Mouse (Mus musculus) hindbrain, embryonic 12.5 days (tissue): ENCODE measurements at regions not wholly inside any gene's neighbourhood (a gene's known extent, or its start where the extent isn't known, plus 50 kb on each side); places are given as distances from the start of the nearest gene placed in this dataset.

Experiments
- ATAC-seq: fragments of 200-750 bp; cut with Nextera tagmentation; 2 replicates; pipeline ENCODE4 v1.8.0; 2017; ENCODE audit warnings: moderate TSS enrichment; ENCODE audit not compliant: low FRiP score
- H3K27ac ChIP-seq: fragments of 300-500 bp; sonication (generic); 2 replicates; pipeline ENCODE4 v1.5.1; 2016; ENCODE audit warnings: mild to moderate bottlenecking
- H3K27me3 ChIP-seq: fragments of 300-500 bp; sonication (generic); 2 replicates; pipeline ENCODE4 v1.6.1; 2016; ENCODE audit warnings: mild to moderate bottlenecking
- H3K36me3 ChIP-seq: fragments of 300-500 bp; sonication (generic); 2 replicates; pipeline ENCODE4 v1.6.1; 2016; ENCODE audit warnings: mild to moderate bottlenecking
- H3K4me1 ChIP-seq: fragments of 300-500 bp; sonication (generic); 2 replicates; pipeline ENCODE4 v1.6.1; 2016
- H3K4me2 ChIP-seq: fragments of 300-500 bp; sonication (generic); replicated peaks from 2 replicates; pipeline ENCODE4 v1.6.1; 2016; ENCODE audit warnings: mild to moderate bottlenecking
- H3K4me3 ChIP-seq: fragments of 300-500 bp; sonication (generic); 2 replicates; pipeline ENCODE4 v1.5.1; 2016; ENCODE audit warnings: mild to moderate bottlenecking
- H3K9ac ChIP-seq: fragments of 300-500 bp; sonication (generic); 2 replicates; pipeline ENCODE4 v1.6.1; 2016; ENCODE audit warnings: mild to moderate bottlenecking, moderate library complexity
- H3K9me3 ChIP-seq: fragments of 300-500 bp; sonication (generic); replicated peaks from 2 replicates; pipeline ENCODE4 v1.6.1; 2016; ENCODE audit warnings: mild to moderate bottlenecking
- WGBS: fragments of 180-500 bp; shearing (Covaris S2); methylation state at CpG from one replicate; pipeline ENCODE4 v1.1.7; 2016; 5-methylcytosine and 5-hydroxymethylcytosine counted together

DNA sequence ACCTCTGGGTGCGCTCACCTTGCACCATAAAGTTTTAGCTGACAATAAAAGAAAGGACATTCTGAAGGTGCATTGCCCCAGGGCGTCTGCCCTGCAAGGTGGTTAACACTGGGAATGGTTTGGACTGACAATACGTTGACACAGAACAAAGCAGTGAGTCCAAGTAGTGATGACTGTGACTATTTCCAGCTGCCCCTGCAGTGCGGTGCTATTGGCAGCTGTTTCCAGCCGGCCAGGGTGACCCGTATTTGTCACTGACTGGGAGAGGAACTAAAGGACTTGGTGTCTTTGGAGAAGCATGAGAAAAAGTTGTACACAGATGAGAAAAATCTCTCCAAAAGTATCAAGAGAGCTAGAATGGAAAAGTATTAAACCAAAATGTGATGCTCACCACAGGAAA is 52.0 kb upstream of the Vtcn1 start:
- Histone ChIP-seq H3K4me3 (no peak overlapping the region), H3K9ac (no peak overlapping the region), H3K9me3 (no peaks in the 10 kb centered on the region), H3K36me3 (no peaks in the 10 kb centered on the region), H3K27ac (no peak overlapping the region), H3K4me1 (0 out of 2 replicates have a peak, but pooled peaks cover 3% of the 10 kb centered on the region), H3K27me3 (no peaks in the 10 kb centered on the region), H3K4me2 (no peak overlapping the region)
- ATAC-seq: no peak
- WGBS: 75% methylated on average over 6 of the region's 6 CpGs

DNA sequence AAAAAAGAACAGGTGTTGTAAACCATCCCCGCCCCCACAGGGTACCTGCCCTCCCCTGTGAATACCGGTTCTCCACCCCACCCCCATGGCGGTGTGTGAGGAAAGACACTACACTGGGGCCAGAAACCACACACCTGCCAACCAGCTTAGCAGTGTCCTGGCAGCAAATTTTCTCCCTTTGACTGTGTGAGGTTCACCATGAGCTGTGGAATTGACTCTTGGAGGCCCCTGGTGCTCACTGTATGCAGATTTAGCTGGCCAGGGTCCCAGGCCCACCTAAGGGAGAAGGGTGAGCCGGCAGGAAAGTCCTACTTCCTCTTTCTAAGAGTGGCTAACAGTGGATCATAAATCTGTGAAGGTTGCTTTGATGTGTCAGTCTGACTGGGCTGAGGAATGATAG is 53.9 kb upstream of the Vtcn1 start:
- no peak overlapping the region for H3K4me2 ChIP-seq
- WGBS: 80% methylated on average over 4 of the region's 4 CpGs
- H3K36me3 ChIP-seq: no peaks in the 10 kb centered on the region
- H3K27me3 ChIP-seq: no peaks in the 10 kb centered on the region
- no peak for ATAC-seq
- H3K27ac ChIP-seq: no peak overlapping the region
- 0 out of 2 replicates have a peak, but pooled peaks cover 4% of the 10 kb centered on the region for H3K4me1 ChIP-seq
- no peak overlapping the region for H3K9ac ChIP-seq
- no peak overlapping the region for H3K4me3 ChIP-seq
- H3K9me3 ChIP-seq: no peaks in the 10 kb centered on the region

DNA sequence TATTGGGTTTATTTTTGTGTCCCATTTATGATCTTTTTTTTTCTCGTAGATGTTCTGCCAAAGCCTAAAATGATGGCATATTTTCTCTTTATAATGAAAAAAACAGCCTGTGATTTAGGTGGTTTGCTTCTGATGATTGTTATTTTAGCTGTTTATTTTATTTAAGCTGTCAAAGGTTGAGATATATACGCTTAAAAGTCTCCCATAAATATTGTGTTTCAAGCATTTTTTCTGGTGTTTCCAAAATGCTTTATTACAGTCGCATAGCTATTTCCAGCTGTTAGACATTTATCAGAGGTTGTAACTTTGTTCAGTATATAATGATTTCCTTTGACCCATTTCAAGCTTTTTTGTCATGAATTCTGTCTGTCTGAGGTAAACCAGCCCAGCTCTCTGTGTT is 54.4 kb upstream of the Vtcn1 start:
- Histone ChIP-seq H3K9me3 (no peaks in the 10 kb centered on the region), H3K4me1 (0 out of 2 replicates have a peak, but pooled peaks cover 4% of the 10 kb centered on the region), H3K4me2 (no peak overlapping the region), H3K36me3 (no peaks in the 10 kb centered on the region), H3K27me3 (no peaks in the 10 kb centered on the region), H3K4me3 (no peak overlapping the region), H3K27ac (no peak overlapping the region), H3K9ac (no peak overlapping the region)
- no peak for ATAC-seq
- 88% methylated on average over 3 of the region's 3 CpGs for WGBS

DNA sequence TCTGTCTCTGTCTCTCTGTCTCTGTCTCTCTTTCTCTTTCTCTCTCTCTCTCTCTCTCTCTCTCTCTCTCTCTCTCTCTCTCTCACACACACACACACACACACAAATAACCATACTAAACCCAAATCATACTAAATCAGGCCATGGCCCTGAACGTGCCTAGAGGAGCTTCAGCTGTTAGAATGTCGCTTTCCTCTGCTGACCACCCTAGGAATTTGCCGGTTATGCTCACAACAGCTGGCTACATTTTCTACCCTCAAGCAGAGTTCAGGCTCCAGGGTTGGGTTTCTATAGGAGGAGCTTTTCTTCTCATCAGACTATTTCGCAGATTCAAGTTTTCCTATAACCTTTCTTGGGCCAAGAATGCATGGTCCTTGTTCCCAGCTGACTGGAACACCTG is 56.1 kb upstream of the Vtcn1 start:
- WGBS: 84% methylated on average over 4 of the region's 4 CpGs
- no peak overlapping the region for H3K4me2 ChIP-seq

DNA sequence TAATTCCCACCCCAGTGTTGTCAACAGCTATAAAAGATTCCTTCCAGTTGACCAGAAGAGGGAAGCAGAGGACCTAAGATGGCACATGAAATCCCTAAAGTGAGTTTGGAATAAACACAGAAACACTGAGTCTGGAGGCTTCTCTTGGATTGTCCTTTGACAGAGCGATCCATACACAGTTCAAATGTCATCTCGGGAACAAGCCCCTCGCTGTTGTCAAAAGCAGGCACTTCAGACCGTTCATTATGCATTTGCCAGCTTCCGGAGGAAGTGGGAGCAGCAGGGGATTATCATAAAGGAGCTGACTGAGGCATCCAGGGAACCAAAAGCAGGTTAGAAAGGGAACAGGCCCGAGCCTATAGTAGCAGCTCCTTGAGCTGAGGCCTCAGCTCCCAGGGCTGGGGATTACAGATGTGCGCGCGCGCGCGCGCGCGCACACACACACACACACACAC is 57.1 kb upstream of the Vtcn1 start:
- Histone ChIP-seq H3K4me1 (0 out of 2 replicates have a peak, but pooled peaks cover 4% of the 10 kb centered on the region), H3K4me2 (peak overlapping the region; percentile 41), H3K9me3 (no peaks in the 10 kb centered on the region), H3K27ac (peak overlapping the region; percentile 55), H3K9ac (peak overlapping the region; percentile 35; the same call in 1 of the 2 replicates), H3K27me3 (no peaks in the 10 kb centered on the region), H3K36me3 (no peaks in the 10 kb centered on the region), H3K4me3 (no peak overlapping the region)
- ATAC-seq: 0 out of 2 replicates have a peak, but pooled peaks have one; percentile 61
- WGBS: 27% methylated on average over 15 of the region's 15 CpGs

More for the DNA sequence above, 56.1 kb upstream of the Vtcn1 start:
- Histone ChIP-seq H3K27ac (no peak overlapping the region), H3K4me3 (no peak overlapping the region), H3K27me3 (no peaks in the 10 kb centered on the region), H3K36me3 (no peaks in the 10 kb centered on the region), H3K4me1 (0 out of 2 replicates have a peak, but pooled peaks cover 4% of the 10 kb centered on the region), H3K9ac (no peak overlapping the region), H3K9me3 (no peaks in the 10 kb centered on the region)
- no peak for ATAC-seq

DNA sequence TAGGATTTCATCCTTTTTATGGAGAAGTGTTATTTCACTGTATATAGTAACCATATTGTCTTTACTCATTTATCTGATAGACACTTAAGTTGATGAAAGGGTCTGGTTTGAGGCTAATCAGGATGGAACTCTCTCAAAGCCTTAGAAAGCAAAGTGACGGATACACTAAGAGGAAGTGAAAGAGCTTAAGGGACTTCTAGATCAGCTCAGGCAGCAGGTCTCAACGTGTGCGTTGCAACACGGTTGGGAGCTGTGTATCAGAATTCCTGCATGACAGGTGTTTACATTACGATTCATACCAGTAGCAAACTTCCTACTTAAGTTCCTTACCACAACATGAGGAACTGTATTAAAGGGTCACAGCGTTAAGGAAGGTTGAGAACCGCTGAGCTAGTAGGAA is 59.9 kb upstream of the Vtcn1 start:
- no peaks in the 10 kb centered on the region for H3K36me3 ChIP-seq
- no peak overlapping the region for H3K9ac ChIP-seq
- no peak for ATAC-seq
- H3K9me3 ChIP-seq: no peaks in the 10 kb centered on the region
- no peak overlapping the region for H3K27ac ChIP-seq
- 85% methylated on average over 7 of the region's 7 CpGs for WGBS
- 0 out of 2 replicates have a peak, but pooled peaks cover 4% of the 10 kb centered on the region for H3K4me1 ChIP-seq
- H3K4me2 ChIP-seq: no peak overlapping the region
- no peak overlapping the region for H3K4me3 ChIP-seq
- no peaks in the 10 kb centered on the region for H3K27me3 ChIP-seq

DNA sequence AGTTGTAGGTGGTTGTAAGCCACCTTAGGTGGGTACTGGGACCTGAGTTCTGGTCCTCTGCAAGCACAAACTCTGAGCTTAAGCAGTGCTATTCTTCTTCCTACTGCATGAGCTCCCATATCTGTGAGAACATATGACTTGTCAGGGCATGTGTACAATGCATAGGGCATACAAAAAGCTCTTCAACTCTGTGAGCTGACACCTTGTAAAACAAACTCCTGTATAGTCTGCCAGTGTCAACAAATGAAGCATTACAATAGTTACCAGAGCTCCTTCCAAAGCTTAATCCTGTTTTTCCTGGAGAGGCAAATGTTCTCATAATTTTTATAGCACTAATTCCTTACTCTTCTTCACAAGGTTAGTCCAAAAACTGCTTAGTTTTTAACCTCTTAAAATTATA is 62.4 kb upstream of the Vtcn1 start:
- Histone ChIP-seq H3K9me3 (no peaks in the 10 kb centered on the region), H3K4me3 (no peak overlapping the region), H3K27me3 (no peaks in the 10 kb centered on the region), H3K9ac (no peak overlapping the region), H3K36me3 (no peaks in the 10 kb centered on the region), H3K4me2 (no peak overlapping the region), H3K27ac (no peak overlapping the region), H3K4me1 (no peaks in the 10 kb centered on the region)
- ATAC-seq: no peak

DNA sequence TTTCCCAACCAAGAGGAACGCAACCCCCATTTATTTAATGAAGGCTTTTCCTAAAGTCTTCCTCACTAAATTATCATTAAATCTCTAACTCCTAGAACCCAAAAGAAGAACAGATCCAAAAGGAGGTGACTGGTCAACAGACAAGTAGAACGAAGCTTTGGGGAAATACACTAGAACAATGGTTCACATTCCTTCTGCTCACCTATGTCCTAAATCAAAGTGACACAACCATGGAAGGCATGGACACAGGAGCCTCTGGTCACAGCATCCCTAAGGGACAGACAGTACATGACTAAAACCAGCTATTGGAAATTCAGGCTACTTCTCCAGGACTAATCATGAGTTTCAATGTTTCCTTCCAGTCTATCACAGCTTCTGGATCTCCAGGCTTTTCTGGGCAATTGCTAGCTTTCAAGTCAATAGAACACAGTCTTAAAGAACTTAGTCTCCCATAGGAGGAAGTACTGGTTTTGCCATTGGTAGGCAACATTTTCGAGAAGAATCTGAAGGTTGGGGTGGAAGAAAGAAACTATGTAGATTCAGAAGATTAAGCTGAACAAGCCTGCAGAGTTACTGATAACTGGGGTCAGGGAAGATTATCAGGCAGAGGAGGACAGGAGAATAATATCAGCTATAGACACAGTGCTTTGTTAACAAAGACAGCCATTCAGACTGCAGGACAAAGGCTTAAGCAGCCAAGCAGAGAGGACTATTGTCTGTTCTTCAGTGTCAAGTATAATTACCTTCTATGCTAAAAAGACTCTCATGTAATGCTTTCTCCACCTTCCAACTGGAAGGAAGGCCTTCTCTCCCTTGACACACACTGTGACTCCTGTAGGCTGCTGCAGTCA is 65.9 kb upstream of the Vtcn1 start:
- WGBS: 79% methylated on average over 3 of the region's 3 CpGs
- no peak overlapping the region for H3K9ac ChIP-seq
- H3K4me2 ChIP-seq: no peak overlapping the region
- H3K4me1 ChIP-seq: no peaks in the 10 kb centered on the region
- no peak overlapping the region for H3K4me3 ChIP-seq
- no peak for ATAC-seq
- H3K9me3 ChIP-seq: no peaks in the 10 kb centered on the region
- H3K27me3 ChIP-seq: no peaks in the 10 kb centered on the region
- no peaks in the 10 kb centered on the region for H3K36me3 ChIP-seq
- no peak overlapping the region for H3K27ac ChIP-seq

DNA sequence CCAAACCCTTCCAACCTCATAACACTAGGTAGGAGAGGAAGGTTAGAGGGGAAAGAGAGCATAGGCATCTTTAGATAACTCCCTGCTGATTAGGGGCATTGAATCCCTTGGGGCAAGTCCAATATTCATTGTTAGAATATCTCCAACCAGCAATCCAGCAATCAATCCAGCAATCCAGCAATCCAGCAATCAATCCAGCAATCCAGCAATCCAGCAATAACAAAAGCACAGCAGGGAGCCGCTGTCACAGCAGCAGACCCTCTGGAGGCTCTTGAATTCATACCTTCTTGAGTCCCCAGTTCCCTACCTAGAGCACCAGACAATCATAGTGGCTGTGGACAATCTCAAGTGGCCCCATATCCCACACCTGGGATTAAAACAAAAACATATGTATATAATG is 69.4 kb upstream of the Man1a2 start:
- Histone ChIP-seq H3K27me3 (no peaks in the 10 kb centered on the region), H3K4me1 (no peaks in the 10 kb centered on the region), H3K27ac (no peak overlapping the region), H3K36me3 (no peaks in the 10 kb centered on the region), H3K4me3 (no peak overlapping the region), H3K9ac (no peak overlapping the region), H3K4me2 (no peak overlapping the region), H3K9me3 (no peaks in the 10 kb centered on the region)
- WGBS: 72% methylated on average over 1 of the region's 1 CpGs
- no peak for ATAC-seq

DNA sequence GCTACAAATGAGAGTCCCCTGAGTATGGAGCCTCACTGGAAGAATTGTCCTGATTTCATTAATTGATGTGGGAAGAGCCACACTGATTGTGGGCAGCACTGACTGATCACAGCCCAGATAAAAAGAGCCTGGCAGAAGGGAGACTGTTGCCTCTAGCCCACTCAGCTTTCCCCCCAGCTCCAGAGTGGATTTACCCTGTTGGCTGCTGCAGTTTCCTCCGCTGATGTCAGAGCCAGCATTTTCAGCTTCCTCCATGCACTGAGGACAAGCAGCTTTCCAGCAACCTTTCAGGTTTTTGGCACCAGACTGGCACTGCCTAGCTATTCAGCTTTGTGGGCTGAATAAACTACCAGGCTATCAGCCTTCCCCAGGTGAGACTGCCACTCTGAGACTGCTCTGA is 65.9 kb upstream of the Man1a2 start:
- H3K4me2 ChIP-seq: no peak overlapping the region
- H3K4me3 ChIP-seq: no peak overlapping the region
- ATAC-seq: no peak
- H3K9ac ChIP-seq: no peak overlapping the region
- H3K36me3 ChIP-seq: no peaks in the 10 kb centered on the region
- no peaks in the 10 kb centered on the region for H3K4me1 ChIP-seq
- H3K27ac ChIP-seq: no peak overlapping the region
- H3K27me3 ChIP-seq: no peaks in the 10 kb centered on the region
- H3K9me3 ChIP-seq: no peaks in the 10 kb centered on the region
- WGBS: 78% methylated on average over 1 of the region's 1 CpGs

DNA sequence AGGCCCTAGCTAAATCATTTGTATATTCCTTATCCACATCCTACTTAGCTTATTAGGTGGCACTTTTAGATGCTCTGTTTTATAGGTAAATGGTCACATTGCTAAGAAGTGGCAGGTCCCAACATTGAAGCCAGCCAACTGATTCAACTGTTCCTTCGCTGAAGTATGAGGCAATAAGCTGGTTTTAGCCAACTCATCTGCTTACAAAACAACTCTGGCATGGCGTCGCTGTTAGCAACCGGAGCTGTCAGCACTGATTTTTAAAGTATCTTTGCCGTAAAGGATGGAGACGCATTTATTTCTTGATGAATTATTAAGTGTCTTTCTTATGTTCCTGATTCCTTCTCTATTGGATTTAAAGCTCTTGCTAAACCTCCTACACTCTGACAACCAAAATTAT is 63.4 kb upstream of the Man1a2 start:
- Histone ChIP-seq H3K27me3 (no peaks in the 10 kb centered on the region), H3K4me2 (no peak overlapping the region), H3K27ac (no peak overlapping the region), H3K4me3 (no peak overlapping the region), H3K9me3 (no peaks in the 10 kb centered on the region), H3K4me1 (no peaks in the 10 kb centered on the region), H3K9ac (no peak overlapping the region), H3K36me3 (no peaks in the 10 kb centered on the region)
- ATAC-seq: no peak
- 94% methylated on average over 6 of the region's 6 CpGs for WGBS

DNA sequence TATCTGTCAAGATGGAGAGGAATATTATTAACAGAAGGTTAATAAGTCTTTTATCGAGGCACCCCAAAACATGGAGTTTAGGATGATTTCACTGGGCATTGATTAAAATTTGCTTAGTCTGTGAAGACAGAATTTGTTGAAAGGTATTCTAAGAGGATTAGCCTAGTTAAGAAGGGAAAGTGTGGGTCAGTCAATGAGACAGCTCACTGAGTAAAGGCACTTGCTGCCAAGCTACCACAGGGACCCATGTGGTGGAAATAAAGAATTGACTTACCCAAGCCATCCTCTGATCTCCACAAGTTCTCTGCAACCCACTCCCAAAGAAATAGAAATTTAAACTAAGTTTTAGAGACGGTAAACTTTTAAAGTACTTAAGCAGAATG is 63.0 kb upstream of the Man1a2 start:
- no peaks in the 10 kb centered on the region for H3K36me3 ChIP-seq
- no peaks in the 10 kb centered on the region for H3K9me3 ChIP-seq
- H3K4me1 ChIP-seq: no peaks in the 10 kb centered on the region
- no peak overlapping the region for H3K4me2 ChIP-seq
- H3K9ac ChIP-seq: no peak overlapping the region
- ATAC-seq: no peak
- no peak overlapping the region for H3K27ac ChIP-seq
- H3K4me3 ChIP-seq: no peak overlapping the region
- 90% methylated on average over 2 of the region's 2 CpGs for WGBS
- no peaks in the 10 kb centered on the region for H3K27me3 ChIP-seq
